Mouse (Mus musculus) T-cell, adult 2 months (primary cell): ENCODE data around the gene Fzd1.

Experiments used
- DNase-seq: peaks from one replicate; pipeline ENCODE4 v3.0.0; 2022; ENCODE audit warnings: low spot score

Fzd1 gene

GRCm38 (mm10) chr5:4753161-4753560 is 4.7 kb downstream of the Fzd1 start:
- no peak for DNase-seq

DNA sequence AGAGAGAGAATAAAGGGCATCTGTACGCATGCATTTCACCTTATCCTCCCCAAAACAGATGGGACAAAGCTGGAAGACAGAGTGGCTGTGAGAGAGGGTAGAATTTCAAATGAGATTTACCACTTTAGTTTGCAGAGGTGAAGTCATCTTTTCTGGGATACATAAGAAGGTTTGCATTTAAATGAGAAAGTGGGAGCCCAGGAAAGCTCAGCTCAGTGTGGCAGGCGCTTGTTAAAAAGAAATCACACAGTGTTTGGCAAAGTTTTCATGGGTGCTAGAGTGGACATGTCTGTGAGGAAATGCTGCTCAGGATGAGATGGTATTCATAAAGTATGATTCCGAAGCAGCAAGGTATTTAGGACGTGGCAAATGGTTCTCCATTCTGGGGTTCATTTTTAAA is 15.1 kb downstream of the Fzd1 start:
- no peak for DNase-seq

GRCm38 (mm10) chr5:4737013-4737412 is 20.8 kb downstream of the Fzd1 start:
- no peak for DNase-seq

DNA sequence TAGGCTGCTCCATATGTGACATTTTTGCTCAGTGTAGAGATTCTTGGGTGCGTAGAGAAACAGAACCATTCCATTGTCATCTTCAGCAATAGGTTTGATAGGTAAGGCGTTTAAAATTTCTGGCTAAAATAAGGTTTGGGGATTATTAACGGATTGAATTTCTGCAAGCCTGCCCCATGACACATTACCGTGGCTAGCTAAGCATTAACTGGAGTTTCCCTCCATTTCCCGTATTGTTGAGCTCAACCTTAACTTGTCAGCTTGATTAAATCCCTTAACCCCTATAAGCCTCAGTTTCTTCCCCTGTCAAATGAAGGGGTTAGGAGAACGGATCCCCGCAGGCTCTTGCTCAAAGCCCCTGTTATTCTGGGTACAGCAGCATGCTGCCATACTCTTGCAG is 22.4 kb downstream of the Fzd1 start:
- DNase-seq, result no peak

DNA sequence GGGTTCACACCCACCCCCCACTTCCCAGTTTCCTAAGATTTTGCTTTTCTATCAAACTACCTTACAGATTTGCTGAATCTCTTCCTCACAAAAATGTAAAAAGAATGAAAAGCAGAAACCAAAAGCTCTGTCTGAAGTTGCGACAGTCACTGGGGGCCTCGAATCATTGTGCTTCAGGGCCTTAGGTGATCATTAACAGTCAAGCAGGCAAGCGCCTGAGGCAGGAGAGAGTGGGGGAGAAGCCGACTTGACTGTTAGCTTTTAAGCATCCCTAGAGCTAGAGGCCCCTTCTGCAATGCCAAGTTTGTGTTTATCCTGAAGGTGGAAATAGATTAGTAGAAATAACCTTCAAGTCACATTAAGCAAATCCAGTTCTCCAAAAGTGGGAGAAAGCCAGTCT is 24.6 kb downstream of the Fzd1 start:
- DNase-seq, result no peak

DNA sequence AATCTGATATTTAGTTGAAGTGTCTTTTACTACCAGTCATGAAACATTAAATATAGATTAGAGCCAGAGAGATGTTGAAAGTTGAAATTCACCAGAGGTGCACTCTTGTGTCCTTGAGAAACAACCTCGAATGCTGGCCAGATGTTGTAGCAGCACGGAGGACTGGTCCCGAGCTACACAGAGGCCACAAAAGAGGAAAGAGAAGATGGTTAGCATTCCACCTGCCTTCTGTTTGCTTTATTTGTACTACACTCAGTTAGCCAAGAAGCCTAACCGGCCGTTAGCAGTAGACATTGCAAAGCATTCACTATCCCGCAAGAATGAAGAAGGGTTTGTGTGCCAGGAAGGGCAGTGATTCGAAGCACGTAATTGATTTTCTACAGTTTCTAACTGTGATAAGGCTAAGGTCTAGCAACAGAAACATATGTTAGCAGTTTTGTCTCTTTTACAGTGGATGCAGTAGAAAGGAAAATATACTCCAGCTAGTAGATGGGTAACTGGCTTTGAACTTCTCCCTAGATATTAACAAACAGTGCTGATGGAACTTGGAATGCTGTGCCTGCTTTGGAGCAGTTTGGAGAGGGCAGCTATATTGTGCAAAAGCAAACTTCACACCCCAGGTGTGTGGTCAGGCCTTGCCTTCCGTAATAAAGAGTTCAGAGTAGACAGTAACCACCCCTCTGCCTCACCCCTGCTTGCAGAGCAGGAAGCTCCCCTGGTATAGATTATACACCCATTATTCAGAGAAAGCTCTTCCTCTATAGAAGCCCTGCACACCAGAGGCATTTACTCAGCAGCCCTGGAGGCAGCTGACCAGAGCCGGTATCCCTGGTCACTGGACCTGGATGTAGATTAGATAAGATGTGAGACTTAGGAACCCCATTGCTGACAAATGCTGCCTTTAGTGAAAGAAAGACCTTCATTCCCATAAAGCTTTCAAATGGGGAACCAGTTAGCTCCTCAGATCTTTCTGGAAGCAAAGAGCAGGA is 25.3 kb downstream of the Fzd1 start:
- DNase-seq, result no peak

GRCm38 (mm10) chr5:4731743-4732215 is 26.1 kb downstream of the Fzd1 start:
- no peak for DNase-seq

DNA sequence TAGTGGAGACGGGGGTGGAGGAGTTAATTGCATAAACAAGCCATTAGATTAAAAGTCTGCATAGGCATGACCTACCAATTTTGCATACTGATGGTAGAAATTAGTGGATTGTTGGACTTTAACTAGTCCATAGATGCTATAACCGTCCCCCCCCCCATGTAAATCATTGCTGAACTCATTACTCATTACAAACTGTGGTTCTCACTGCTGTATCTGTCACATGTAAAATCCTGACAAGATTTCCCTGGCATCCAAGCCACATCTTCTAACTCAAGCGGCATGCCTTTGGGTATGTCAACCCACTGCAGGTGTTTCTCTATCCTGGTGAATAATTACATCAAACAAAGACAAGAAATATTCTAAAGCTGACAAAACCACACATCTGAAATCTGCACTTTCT is 26.8 kb downstream of the Fzd1 start:
- DNase-seq, result no peak
